ENCODE assay signal across 8 mouse cellular contexts in the genomic region with DNA sequence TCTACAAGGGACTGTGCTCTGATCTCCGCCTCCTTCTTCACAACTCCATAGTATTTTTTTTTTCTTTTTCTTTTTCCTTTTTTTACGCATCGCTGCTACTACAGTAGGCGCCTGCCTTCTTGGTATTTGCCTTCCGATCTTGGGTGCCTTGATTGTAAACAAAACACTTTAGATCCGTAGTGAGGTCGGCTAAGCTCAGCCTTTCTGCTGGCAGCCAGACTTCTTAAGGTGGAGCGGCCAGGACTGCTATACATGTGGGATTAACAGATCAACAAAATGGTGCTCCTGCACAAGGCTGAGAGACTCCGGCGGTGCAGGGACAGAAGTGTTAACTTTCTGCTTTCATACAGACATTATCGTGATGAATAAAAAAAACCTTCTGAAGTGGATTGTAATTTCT. TPM values are rescaled to one million over a fixed set of nuclear protein-coding genes. Genes with fewer than 3 reads are reported as not detected.
DNase-seq lines count a peak whose midpoint lies in the region; ATAC-seq and TF ChIP-seq lines count a peak whose summit lies in the region.

No protein-coding gene starts in this region.

- ATAC-seq in forebrain, embryonic 12.5 days (ENCODE audit: low FRiP score): no peak

- H3K9ac ChIP-seq in forebrain, embryonic 12.5 days: peak overlapping the region; percentile 36

- peaks cover 31% of the 10 kb centered on the region for H3K4me1 ChIP-seq in forebrain, embryonic 12.5 days
- H3K4me1 ChIP-seq in hindbrain, embryonic 10.5 days (replicated peaks): peaks cover 46% of the 10 kb centered on the region
- H3K4me1 ChIP-seq in small intestine, adult 2 months (ENCODE audit: control insufficient read depth, insufficient read depth, insufficient read length, low read length): peaks cover 9% of the 10 kb centered on the region

- peak overlapping the region; percentile 38 for H3K4me3 ChIP-seq in forebrain, embryonic 12.5 days (replicated peaks)
- H3K4me3 ChIP-seq in hindbrain, embryonic 10.5 days: peak overlapping the region; percentile 54
- H3K4me3 ChIP-seq in left cerebral cortex, adult 2 months: peak overlapping the region; percentile 47
- peak overlapping the region; percentile 37 for H3K4me3 ChIP-seq in macrophage (ENCODE audit: inconsistent target)
- H3K4me3 ChIP-seq in small intestine, adult 2 months (ENCODE audit: low read depth, low read length): peak overlapping the region; percentile 58; the same call in 1 of the 2 replicates

- H3K27me3 ChIP-seq in forebrain, embryonic 12.5 days: peaks cover 13% of the 10 kb centered on the region; the same call in 1 of the 2 replicates
- H3K27me3 ChIP-seq in hindbrain, embryonic 10.5 days (ENCODE audit: insufficient read depth, poor library complexity, severe bottlenecking): peaks cover 21% of the 10 kb centered on the region; the same call in 1 of the 2 replicates
- H3K27me3 ChIP-seq in small intestine, adult 2 months (ENCODE audit: control insufficient read depth, insufficient read depth, low read length): no peaks in the 10 kb centered on the region

- TF ChIP-seq POLR2A in small intestine, adult 2 months (IDR thresholded peaks at IDR 0.05; ENCODE audit: low read depth, low read length): no peak

- intact Hi-C loops in left cerebral cortex, adult 2 months (cut with DNase I): no loop called here

- H3K27ac ChIP-seq in forebrain, embryonic 12.5 days: 0 out of 2 replicates have a peak overlapping the region, but pooled peaks have one; percentile 53
- H3K27ac ChIP-seq in hindbrain, embryonic 10.5 days: peak overlapping the region; percentile 70
- H3K27ac ChIP-seq in left cerebral cortex, adult 2 months: peak overlapping the region; percentile 29; the same call in 1 of the 2 replicates
- H3K27ac ChIP-seq in macrophage: 0 out of 2 replicates have a peak overlapping the region, but pooled peaks have one; percentile 10
- H3K27ac ChIP-seq in small intestine, adult 2 months (ENCODE audit: insufficient read depth, low read depth, low read length): peak overlapping the region; percentile 64

- WGBS in forebrain, embryonic 12.5 days: 1% methylated on average over 11 of the region's 11 CpGs
- 2% methylated on average over 11 of the region's 11 CpGs for WGBS in hindbrain, embryonic 10.5 days
- 6% methylated on average over 11 of the region's 11 CpGs for WGBS in macrophage (ENCODE audit: missing documents)
- 2% methylated on average over 11 of the region's 11 CpGs for WGBS in small intestine, adult 2 months

- peak; percentile 62 to 70 for DNase-seq in cerebellum, adult 18-20 months
- DNase-seq in cerebellum, adult 11 months: no peak
- peak; percentile 53 for DNase-seq in adrenal gland, adult 8-10 months
- peak; percentile 50 for DNase-seq in hindbrain, embryonic 10.5 days (ENCODE audit: low spot score)
- DNase-seq in left cerebral cortex, adult 2 months (ENCODE audit: extremely low spot score in 1 of 2, low spot score in 2 of 2): peak in 1 of 2 experiments; percentile 38

- H3K36me3 ChIP-seq in forebrain, embryonic 12.5 days (replicated peaks): no peaks in the 10 kb centered on the region
- peaks cover 3% of the 10 kb centered on the region; the same call in 1 of the 2 replicates for H3K36me3 ChIP-seq in hindbrain, embryonic 10.5 days
- no peaks in the 10 kb centered on the region for H3K36me3 ChIP-seq in macrophage (ENCODE audit: inconsistent target)
- peaks cover 2% of the 10 kb centered on the region; the same call in 1 of the 2 replicates for H3K36me3 ChIP-seq in small intestine, adult 2 months (ENCODE audit: control insufficient read depth, insufficient read depth, low read length)

- TF ChIP-seq CTCF in left cerebral cortex, adult 2 months (IDR thresholded peaks at IDR 0.05): no peak
- no peak for TF ChIP-seq CTCF in small intestine, adult 2 months (IDR thresholded peaks at IDR 0.05; ENCODE audit: extremely low read depth, insufficient read length, insufficient replicate concordance, low read depth, low read length)

- H3K9me3 ChIP-seq in forebrain, embryonic 12.5 days: no peaks in the 10 kb centered on the region
- no peaks in the 10 kb centered on the region for H3K9me3 ChIP-seq in hindbrain, embryonic 10.5 days

- H3K4me2 ChIP-seq in forebrain, embryonic 12.5 days: peak overlapping the region; percentile 57

- peaks cover 16% of the 10 kb centered on the region for H3K79me2 ChIP-seq in macrophage (ENCODE audit: inconsistent target)

RNA-seq across cellular contexts. Expression of gene Cdkn1b, which starts 3.1 kb away (rescaled TPM):
- total RNA-seq in adrenal gland, adult 8-10 months (2022): 10 to 100 TPM; 32.9 to 44.0 (median 37.1) TPM
- polyA plus RNA-seq in forebrain, embryonic 12.5 days (2016; fragmentation: Nextera tagmentation; extraction: Ambion mirVana): 36.4 and 40.5 TPM in 2 replicates
- polyA plus RNA-seq in hindbrain, embryonic 10.5 days (2016; fragmentation: Nextera tagmentation; extraction: Ambion mirVana): 17.2 and 17.7 TPM in 2 replicates
- total RNA-seq in left cerebral cortex, adult 2 months (2021): 10 to 100 TPM; 36.8 to 42.3 TPM
- total RNA-seq in macrophage (2018; cell fraction: chromatin; rRNA removed): 10 to 100 TPM; 14.1 to 72.0 (median 31.5) TPM
- total RNA-seq in macrophage (2018; cell fraction: cytosol; rRNA removed): 10 to 100 TPM; 12.9 to 44.8 (median 20.9) TPM
- 10 to 100 TPM; 18.9 to 91.9 (median 37.5) TPM for total RNA-seq in macrophage (2018; cell fraction: nucleus; rRNA removed)
- polyA plus RNA-seq in macrophage (2018): 13.0 to 49.2 TPM (median 33.8 TPM) in 3 replicates
- polyA plus RNA-seq in small intestine, adult 2 months (2012; rRNA removed): 5.8 and 16.3 TPM in 2 replicates

RNA-seq across cellular contexts. Expression of gene Gpr19, which starts 18.7 kb away (rescaled TPM):
- 1 to 10 TPM; 7.1 to 9.8 (median 7.9) TPM for total RNA-seq in adrenal gland, adult 8-10 months (2022)
- 38.5 and 45.6 TPM in 2 replicates for polyA plus RNA-seq in forebrain, embryonic 12.5 days (2016; fragmentation: Nextera tagmentation; extraction: Ambion mirVana)
- polyA plus RNA-seq in hindbrain, embryonic 10.5 days (2016; fragmentation: Nextera tagmentation; extraction: Ambion mirVana): 24.7 and 29.9 TPM in 2 replicates
- total RNA-seq in left cerebral cortex, adult 2 months (2021): 10 to 100 TPM; 22.2 to 26.9 TPM
- 1 to 10 TPM; 1.7 to 9.3 (median 4.4) TPM for total RNA-seq in macrophage (2018; cell fraction: chromatin; rRNA removed)
- 1 to 10 TPM; 1.1 to 3.4 (median 1.8) TPM for total RNA-seq in macrophage (2018; cell fraction: cytosol; rRNA removed)
- total RNA-seq in macrophage (2018; cell fraction: nucleus; rRNA removed): 1 to 10 TPM; 1.2 to 8.8 (median 3.6) TPM
- 2.1 to 4.4 TPM (median 2.6 TPM) in 3 replicates for polyA plus RNA-seq in macrophage (2018)
- 1.8 and 6.7 TPM in 2 replicates for polyA plus RNA-seq in small intestine, adult 2 months (2012; rRNA removed)

Comparison
In these comparisons a context has a peak if more than half of its experiments do, and no peak if none do; other contexts are left out.
1. H3K27ac ChIP-seq: peak in every context shown above with its lines; median percentile 70 in hindbrain, embryonic 10.5 days; 64 in small intestine, adult 2 months; 53 in forebrain, embryonic 12.5 days; 29 in left cerebral cortex, adult 2 months; 10 in macrophage.